10 mouse cellular contexts compared by ENCODE assay signal in genomic region chr15:19360650-19361049, GRCm38 (mm10).
DNase-seq lines count a peak whose midpoint lies in the region; ATAC-seq and TF ChIP-seq lines count a peak whose summit lies in the region.
"Had no signal": no experiment of that assay in that cellular context is flagged by ENCODE, and none has a peak within 500 bp of the region (broad histone marks: within the 10 kb centered on the region; RNA-seq: fewer than 3 reads in every experiment).

No protein-coding gene starts in this region.

- TF ChIP-seq CTCF in liver, postnatal 0 days (IDR thresholded peaks at IDR 0.05; ENCODE audit: low read depth), result peak; percentile 16; the same call in 1 of the 2 replicates

- WGBS in liver, postnatal 0 days (ENCODE audit: insufficient replicate concordance), result 34% methylated on average over 3 of the region's 3 CpGs
- 37% methylated on average over 3 of the region's 3 CpGs for WGBS in liver, embryonic 11.5 days

- no peak overlapping the region for H3K4me2 ChIP-seq in liver, postnatal 0 days (ENCODE audit: low read depth, low read length)
- H3K4me2 ChIP-seq in liver, embryonic 11.5 days, result no peak overlapping the region
- H3K4me2 ChIP-seq: neural tube, embryonic 12.5 days had no signal

- DNase-seq in liver, postnatal 0 days, result no peak
- no peak for DNase-seq in liver, embryonic 11.5 days (ENCODE audit: low spot score)
- DNase-seq in embryo, embryonic 11 days, result peak; percentile 32
- DNase-seq in layer of hippocampus, adult 9-11 months, result peak; percentile 16
- DNase-seq in right cerebral cortex, postnatal 25 days, result peak; percentile 17
- no peak for DNase-seq in spleen, postnatal 14 days (ENCODE audit: low spot score in 2 of 2)
- DNase-seq in urinary bladder, postnatal 10 days (ENCODE audit: low spot score), result no peak
- DNase-seq: cerebellum, adult 11 months had no signal

- H3K4me3 ChIP-seq in liver, postnatal 0 days (ENCODE audit: low read depth, low read length), result no peak overlapping the region
- H3K4me3 ChIP-seq in liver, embryonic 11.5 days (ENCODE audit: low read depth, low read length), result no peak overlapping the region
- H3K4me3 ChIP-seq: neural tube, embryonic 12.5 days had no signal

- H3K9me3 ChIP-seq in liver, postnatal 0 days (ENCODE audit: low read length), result no peaks in the 10 kb centered on the region
- no peaks in the 10 kb centered on the region for H3K9me3 ChIP-seq in liver, embryonic 11.5 days (ENCODE audit: control insufficient read depth, low read length)
- H3K9me3 ChIP-seq: neural tube, embryonic 12.5 days had no signal

- H3K36me3 ChIP-seq in liver, postnatal 0 days (replicated peaks; ENCODE audit: insufficient read depth, low read length), result no peaks in the 10 kb centered on the region
- no peaks in the 10 kb centered on the region for H3K36me3 ChIP-seq in liver, embryonic 11.5 days (ENCODE audit: control insufficient read depth, insufficient read depth, low read length)
- H3K36me3 ChIP-seq: neural tube, embryonic 12.5 days had no signal

- H3K27me3 ChIP-seq in liver, postnatal 0 days (ENCODE audit: insufficient read depth, low read length), result no peaks in the 10 kb centered on the region
- no peaks in the 10 kb centered on the region for H3K27me3 ChIP-seq in liver, embryonic 11.5 days (replicated peaks; ENCODE audit: control insufficient read depth, insufficient read depth, low read length)
- H3K27me3 ChIP-seq: neural tube, embryonic 12.5 days had no signal

- TF ChIP-seq EP300 in liver, postnatal 0 days (IDR thresholded peaks at IDR 0.05; ENCODE audit: low read depth), result no peak

- no peak overlapping the region for H3K9ac ChIP-seq in liver, postnatal 0 days (replicated peaks)
- H3K9ac ChIP-seq in liver, embryonic 11.5 days (ENCODE audit: low read depth, low read length), result no peak overlapping the region
- H3K9ac ChIP-seq: neural tube, embryonic 12.5 days had no signal

- no peaks in the 10 kb centered on the region for H3K4me1 ChIP-seq in liver, postnatal 0 days (ENCODE audit: insufficient read depth)
- H3K4me1 ChIP-seq in liver, embryonic 11.5 days (replicated peaks; ENCODE audit: control insufficient read depth, insufficient read depth, low read length), result no peaks in the 10 kb centered on the region
- H3K4me1 ChIP-seq: neural tube, embryonic 12.5 days had no signal

- ATAC-seq in liver, postnatal 0 days, result no peak
- no peak for ATAC-seq in liver, embryonic 11.5 days (replicated peaks; ENCODE audit: low FRiP score)
- ATAC-seq in inflammation-experienced regulatory T-cells, adult 6 months, result no peak

- no peak overlapping the region for H3K27ac ChIP-seq in liver, postnatal 0 days (ENCODE audit: low read depth)
- no peak overlapping the region for H3K27ac ChIP-seq in liver, embryonic 11.5 days (ENCODE audit: low read depth, low read length)
- H3K27ac ChIP-seq: neural tube, embryonic 12.5 days had no signal

Comparison
In these comparisons a context has a peak if more than half of its experiments do, and no peak if none do; other contexts are left out.
1. DNase-seq: peak in embryo, embryonic 11 days (single experiment), layer of hippocampus, adult 9-11 months (single experiment) and right cerebral cortex, postnatal 25 days (single experiment); none in liver, postnatal 0 days (single experiment), liver, embryonic 11.5 days (single experiment), spleen, postnatal 14 days (0 of 2) and urinary bladder, postnatal 10 days (single experiment).